Mouse (Mus musculus): ENCODE data around the gene Snx27. TPM values are rescaled to one million over a fixed set of nuclear protein-coding genes. Genes with fewer than 3 reads are reported as not detected.
A peak's percentile ranks its signal among the peaks of the same experiment; 100 is the strongest.

Gene Snx27
- polyA plus RNA-seq, 1 experiment from 2014 or later = 38.7 TPM

GRCm38 (mm10) chr3:94459834-94460233 is 122.7 kb downstream of the Snx27 start:
- Histone ChIP-seq H3K27me3 (ENCODE audit: control insufficient read depth, insufficient read depth, low read length) (no peaks in the 10 kb centered on the region), H3K27ac (ENCODE audit: low read depth, low read length) (no peak overlapping the region), H3K4me1 (ENCODE audit: control insufficient read depth, insufficient read depth, low read length) (no peaks in the 10 kb centered on the region), H3K9me3 (ENCODE audit: control insufficient read depth, low read length) (no peaks in the 10 kb centered on the region), H3K36me3 (ENCODE audit: control insufficient read depth, insufficient read depth, low read length) (no peaks in the 10 kb centered on the region), H3K4me2 (replicated peaks; ENCODE audit: low read depth, low read length) (no peak overlapping the region), H3K9ac (ENCODE audit: low read depth, low read length) (no peak overlapping the region), H3K4me3 (ENCODE audit: low read length) (no peak overlapping the region)
- WGBS = 91% methylated on average over 2 of the region's 2 CpGs
- no peak for ATAC-seq (ENCODE audit: low FRiP score, low TSS enrichment)

- Histone ChIP-seq H3K27me3 (ENCODE audit: control insufficient read depth, insufficient read depth, low read length) (no peaks in the 10 kb centered on the region), H3K36me3 (ENCODE audit: control insufficient read depth, insufficient read depth, low read length) (no peaks in the 10 kb centered on the region), H3K9ac (ENCODE audit: low read depth, low read length) (no peak overlapping the region), H3K27ac (ENCODE audit: low read depth, low read length) (no peak overlapping the region), H3K9me3 (ENCODE audit: control insufficient read depth, low read length) (no peaks in the 10 kb centered on the region), H3K4me1 (ENCODE audit: control insufficient read depth, insufficient read depth, low read length) (no peaks in the 10 kb centered on the region), H3K4me3 (ENCODE audit: low read length) (no peak overlapping the region; the same call in 1 of the 2 replicates), H3K4me2 (replicated peaks; ENCODE audit: low read depth, low read length) (peak overlapping the region; percentile 44)
- WGBS = 77% methylated on average over 3 of the region's 3 CpGs
- ATAC-seq (ENCODE audit: low FRiP score, low TSS enrichment) = no peak
Measured at GRCm38 (mm10) chr3:94457055-94457454, 125.5 kb downstream of the Snx27 start.

GRCm38 (mm10) chr3:94456529-94457000 is 126.0 kb downstream of the Snx27 start:
- Histone ChIP-seq H3K27ac (ENCODE audit: low read depth, low read length) (no peak overlapping the region), H3K4me3 (ENCODE audit: low read length) (peak overlapping the region; percentile 34; the same call in 1 of the 2 replicates), H3K9ac (ENCODE audit: low read depth, low read length) (no peak overlapping the region), H3K36me3 (ENCODE audit: control insufficient read depth, insufficient read depth, low read length) (no peaks in the 10 kb centered on the region), H3K4me2 (replicated peaks; ENCODE audit: low read depth, low read length) (peak overlapping the region; percentile 44), H3K4me1 (ENCODE audit: control insufficient read depth, insufficient read depth, low read length) (no peaks in the 10 kb centered on the region), H3K27me3 (ENCODE audit: control insufficient read depth, insufficient read depth, low read length) (no peaks in the 10 kb centered on the region), H3K9me3 (ENCODE audit: control insufficient read depth, low read length) (no peaks in the 10 kb centered on the region)
- ATAC-seq (ENCODE audit: low FRiP score, low TSS enrichment) = peak; percentile 91
- 1% methylated on average over 12 of the region's 12 CpGs for WGBS

GRCm38 (mm10) chr3:94449377-94449776 is 133.1 kb downstream of the Snx27 start:
- no peaks in the 10 kb centered on the region for H3K9me3 ChIP-seq (ENCODE audit: control insufficient read depth, low read length)
- H3K9ac ChIP-seq (ENCODE audit: low read depth, low read length) = no peak overlapping the region
- H3K27ac ChIP-seq (ENCODE audit: low read depth, low read length) = no peak overlapping the region
- 0 out of 2 replicates have a peak, but pooled peaks cover under 1% of the 10 kb centered on the region for H3K4me1 ChIP-seq (ENCODE audit: control insufficient read depth, insufficient read depth, low read length)
- no peak overlapping the region for H3K4me3 ChIP-seq (ENCODE audit: low read length)
- peaks cover 42% of the 10 kb centered on the region for H3K36me3 ChIP-seq (ENCODE audit: control insufficient read depth, insufficient read depth, low read length)
- H3K4me2 ChIP-seq (replicated peaks; ENCODE audit: low read depth, low read length) = no peak overlapping the region
- 94% methylated on average over 2 of the region's 2 CpGs for WGBS
- H3K27me3 ChIP-seq (ENCODE audit: control insufficient read depth, insufficient read depth, low read length) = no peaks in the 10 kb centered on the region
- no peak for ATAC-seq (ENCODE audit: low FRiP score, low TSS enrichment)

Other genes with a start within 250 kb of the Snx27 start
- not detected in 2 replicates for gene Them5, start 240.6 kb downstream of the Snx27 start, polyA plus RNA-seq (2014; fragmentation: Nextera tagmentation; extraction: Ambion mirVana)
- gene C2cd4d, start 220.3 kb downstream of the Snx27 start, polyA plus RNA-seq (2014; fragmentation: Nextera tagmentation; extraction: Ambion mirVana) = 1.0 and 1.5 TPM in 2 replicates
- gene Rorc, start 209.9 kb downstream of the Snx27 start, polyA plus RNA-seq (2014; fragmentation: Nextera tagmentation; extraction: Ambion mirVana) = 3.4 and 6.1 TPM in 2 replicates
- 0.17 and 0.24 TPM in 2 replicates for gene Lingo4, start 184.2 kb downstream of the Snx27 start, polyA plus RNA-seq (2014; fragmentation: Nextera tagmentation; extraction: Ambion mirVana)
- gene Tdrkh, start 169.4 kb downstream of the Snx27 start, polyA plus RNA-seq (2014; fragmentation: Nextera tagmentation; extraction: Ambion mirVana) = 13.1 and 13.3 TPM in 2 replicates
- 71.3 and 73.7 TPM in 2 replicates for gene Mrpl9, start 139.4 kb downstream of the Snx27 start, polyA plus RNA-seq (2014; fragmentation: Nextera tagmentation; extraction: Ambion mirVana)
- 0.28 and 0.40 TPM in 2 replicates for gene Oaz3, start 138.8 kb downstream of the Snx27 start, polyA plus RNA-seq (2014; fragmentation: Nextera tagmentation; extraction: Ambion mirVana)
- gene Celf3, start 104.4 kb downstream of the Snx27 start, polyA plus RNA-seq (2014; fragmentation: Nextera tagmentation; extraction: Ambion mirVana) = 0.34 and 0.53 TPM in 2 replicates
- 0.91 and 1.7 TPM in 2 replicates for gene Riiad1, start 102.4 kb downstream of the Snx27 start, polyA plus RNA-seq (2014; fragmentation: Nextera tagmentation; extraction: Ambion mirVana)
- not detected in 2 replicates for gene Gm10972, start 60.4 kb upstream of the Snx27 start, polyA plus RNA-seq (2014; fragmentation: Nextera tagmentation; extraction: Ambion mirVana)
- gene Tuft1, start 76.2 kb upstream of the Snx27 start, polyA plus RNA-seq (2014; fragmentation: Nextera tagmentation; extraction: Ambion mirVana) = 5.0 and 6.7 TPM in 2 replicates
- 0.41 and 1.6 TPM in 2 replicates for gene Selenbp2, start 110.8 kb upstream of the Snx27 start, polyA plus RNA-seq (2014; fragmentation: Nextera tagmentation; extraction: Ambion mirVana)
- gene Cgn, start 203.8 kb upstream of the Snx27 start, polyA plus RNA-seq (2014; fragmentation: Nextera tagmentation; extraction: Ambion mirVana) = 7.4 and 14.2 TPM in 2 replicates